Mouse (Mus musculus) cerebellum, postnatal 10 days (tissue): ENCODE measurements around the gene Pef1.

Experiments
- DNase-seq, 2 experiments: peaks; one replicate each; pipeline ENCODE4 v3.0.0; 2021; ENCODE audit warnings: mixed read lengths in 2 of 2

Pef1 gene

DNA sequence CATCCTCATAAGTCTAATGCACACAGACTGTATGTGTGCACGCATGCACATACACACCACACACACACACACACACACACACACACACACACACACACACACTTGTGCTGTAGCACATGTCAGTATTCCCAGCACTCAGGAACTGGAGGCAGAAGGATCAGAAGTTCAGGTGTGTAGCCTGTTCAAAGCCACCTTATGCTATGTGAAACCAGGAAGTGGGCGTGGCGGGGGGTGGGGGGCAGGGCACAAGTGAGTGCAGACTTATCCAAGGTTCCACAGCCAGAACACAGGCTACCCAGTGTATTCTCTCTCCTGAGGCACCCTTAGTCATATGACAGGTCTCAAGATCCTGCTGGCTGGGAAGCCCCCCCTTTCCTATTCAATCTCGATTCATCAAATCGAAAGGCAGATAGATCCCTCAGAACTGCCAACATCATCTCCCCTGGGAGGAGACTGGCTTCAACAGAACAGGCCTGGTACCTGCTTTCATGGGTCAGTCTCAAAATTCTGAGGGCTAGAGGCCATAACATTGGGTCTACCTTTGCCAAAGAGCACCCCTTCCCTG is 73.9 kb downstream of the Pef1 start:
- DNase-seq: no peak

- DNase-seq: no peak
These were observed 74.7 kb downstream of the Pef1 start for GRCm38 (mm10) chr4:130177087-130177486.

DNA sequence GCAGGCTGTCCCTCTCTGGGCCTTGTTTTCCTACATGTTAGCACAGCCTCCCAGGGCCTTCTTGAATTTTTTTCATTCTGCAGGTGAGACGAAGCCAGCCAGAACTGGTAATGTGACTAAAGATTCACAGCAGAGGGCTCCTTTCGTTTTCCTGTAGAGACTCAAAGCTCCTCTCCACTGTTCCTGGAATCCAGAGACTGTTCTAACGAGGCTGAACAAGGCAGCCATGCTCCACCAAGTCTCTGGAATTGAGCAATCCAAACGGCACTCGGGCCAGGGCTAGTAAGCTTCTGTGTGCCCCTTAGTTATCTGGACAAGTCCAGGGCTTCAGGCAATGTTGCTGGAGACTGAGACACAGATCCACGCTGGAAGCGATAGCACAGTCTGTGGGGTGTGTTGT is 75.2 kb downstream of the Pef1 start:
- DNase-seq: no peak
